Mouse (Mus musculus) heart, postnatal 0 days (tissue): ENCODE measurements at regions not wholly inside any gene's neighbourhood (a gene's known extent, or its start where the extent isn't known, plus 50 kb on each side); places are given as distances from the start of the nearest gene placed in this dataset.

Experiments
- CTCF ChIP-seq: IDR thresholded peaks from 2 replicates; pipeline ENCODE4 v1.5.1; 2016; ENCODE audit warnings: antibody characterized with exemption, control low read depth, low read depth
- EP300 ChIP-seq: IDR thresholded peaks from 2 replicates; pipeline ENCODE4 v1.6.1; 2016; ENCODE audit warnings: antibody characterized with exemption, low read depth

GRCm38 (mm10) chr16:5353881-5354280, 98.1 kb upstream of the Eef2kmt start:
- TF ChIP-seq CTCF (no peak), EP300 (no peak)
